Mouse (Mus musculus) cerebellum, adult 11 months (tissue): ENCODE results near the gene Selenot.

Experiments
- DNase-seq: peaks from one replicate; pipeline ENCODE4 v3.0.0; 2022

Selenot gene

DNA sequence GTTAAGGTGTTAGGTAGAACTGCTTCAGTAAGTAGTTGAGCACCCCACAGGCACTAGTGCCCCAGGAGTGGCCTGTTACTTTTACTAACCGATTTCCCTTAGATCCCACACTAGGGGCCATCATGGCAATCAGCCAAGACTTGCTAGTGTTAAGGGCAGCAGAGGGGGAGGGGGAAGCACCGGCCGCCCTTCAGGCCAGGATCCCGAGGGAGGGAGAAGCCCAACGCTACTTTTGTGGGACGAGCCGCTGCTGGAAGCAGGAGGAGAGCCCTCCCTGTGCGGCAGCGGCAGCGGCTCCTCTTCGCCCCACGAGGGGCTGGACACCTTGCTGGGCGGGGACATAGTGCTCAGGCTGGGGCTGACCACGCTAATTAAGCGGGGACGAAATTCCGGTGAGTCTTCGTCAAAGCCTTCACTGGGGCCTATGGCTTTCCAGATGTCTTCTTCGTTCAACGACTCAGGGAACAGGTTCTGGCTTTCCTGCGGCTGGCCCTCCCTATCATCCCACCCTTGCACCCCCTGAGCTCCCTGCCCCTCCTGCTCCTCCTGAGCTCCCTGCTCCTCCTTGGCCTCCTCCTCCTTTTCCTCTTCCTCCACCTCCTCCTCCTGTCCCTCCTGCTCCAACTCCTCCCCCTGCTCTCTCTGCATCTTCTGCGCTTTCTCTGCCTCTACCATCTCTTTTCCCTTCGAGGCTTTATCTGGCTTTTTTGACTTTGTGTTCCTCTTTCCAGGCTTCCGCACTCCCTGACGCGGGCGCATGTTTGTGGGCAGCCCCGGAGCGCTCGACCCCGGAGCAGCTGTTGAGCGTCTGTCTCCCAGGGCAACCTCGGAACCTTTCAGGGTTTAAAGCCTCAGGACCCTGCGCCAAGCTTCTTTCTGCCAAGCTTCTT lies 60.2 kb downstream of the Selenot start, which contains the start of gene Erich6:
Erich6 (minus strand) TSS at position 802 of the 890 bp plus-strand sequence.
- peak; percentile 15 for DNase-seq
